In genomic region chr13:60685216-60685615, GRCm38 (mm10) we compare ENCODE assay signal across 9 mouse cellular contexts.
DNase-seq lines count a peak whose midpoint lies in the region; ATAC-seq and TF ChIP-seq lines count a peak whose summit lies in the region.
"Had no signal": no experiment of that assay in that cellular context is flagged by ENCODE, and none has a peak within 500 bp of the region (broad histone marks: within the 10 kb centered on the region; RNA-seq: fewer than 3 reads in every experiment).

No protein-coding gene starts in this region.

- H3K4me2 ChIP-seq in intestine, embryonic 14.5 days (ENCODE audit: low read length) = no peak overlapping the region
- H3K4me2 ChIP-seq in intestine, postnatal 0 days (replicated peaks; ENCODE audit: low read depth) = no peak overlapping the region
- H3K4me2 ChIP-seq in forebrain, embryonic 13.5 days = no peak overlapping the region
- H3K4me2 ChIP-seq in hindbrain, embryonic 15.5 days = no peak overlapping the region
- no peak overlapping the region for H3K4me2 ChIP-seq in neural tube, embryonic 15.5 days
- H3K4me2 ChIP-seq: embryonic facial prominence, embryonic 12.5 days had no signal

- no peaks in the 10 kb centered on the region for H3K36me3 ChIP-seq in intestine, embryonic 14.5 days (ENCODE audit: control insufficient read depth, insufficient read depth, low read length)
- H3K36me3 ChIP-seq in intestine, postnatal 0 days (ENCODE audit: control insufficient read depth, insufficient read depth) = no peaks in the 10 kb centered on the region
- no peaks in the 10 kb centered on the region for H3K36me3 ChIP-seq in forebrain, embryonic 13.5 days (ENCODE audit: poor library complexity, severe bottlenecking)
- H3K36me3 ChIP-seq in hindbrain, embryonic 15.5 days = no peaks in the 10 kb centered on the region
- H3K36me3 ChIP-seq in neural tube, embryonic 15.5 days = no peaks in the 10 kb centered on the region
- H3K36me3 ChIP-seq: embryonic facial prominence, embryonic 12.5 days had no signal

- DNase-seq in intestine, embryonic 14.5 days (ENCODE audit: low spot score) = no peak
- DNase-seq in NIH3T3 (ENCODE audit: low read depth) = peak; percentile 3
- no peak for DNase-seq in natural killer cell, adult 2 months (ENCODE audit: low spot score in 2 of 2)
- DNase-seq in ovary, postnatal 10 days (ENCODE audit: low spot score) = no peak

- H3K27ac ChIP-seq in intestine, embryonic 14.5 days (ENCODE audit: low read depth) = peak overlapping the region; percentile 43; the same call in 1 of the 2 replicates
- H3K27ac ChIP-seq in intestine, postnatal 0 days (ENCODE audit: low read depth, low read length) = no peak overlapping the region
- peak overlapping the region; percentile 73 for H3K27ac ChIP-seq in forebrain, embryonic 13.5 days
- H3K27ac ChIP-seq in hindbrain, embryonic 15.5 days (replicated peaks) = peak overlapping the region; percentile 66
- peak overlapping the region; percentile 60 for H3K27ac ChIP-seq in neural tube, embryonic 15.5 days (replicated peaks)
- H3K27ac ChIP-seq: embryonic facial prominence, embryonic 12.5 days had no signal

- H3K9ac ChIP-seq in intestine, embryonic 14.5 days (ENCODE audit: low read length) = no peak overlapping the region
- no peak overlapping the region for H3K9ac ChIP-seq in intestine, postnatal 0 days (ENCODE audit: low read depth, low read length)
- H3K9ac ChIP-seq in forebrain, embryonic 13.5 days = 0 out of 2 replicates have a peak overlapping the region, but pooled peaks have one; percentile 10
- no peak overlapping the region for H3K9ac ChIP-seq in hindbrain, embryonic 15.5 days
- no peak overlapping the region for H3K9ac ChIP-seq in neural tube, embryonic 15.5 days (replicated peaks)
- H3K9ac ChIP-seq: embryonic facial prominence, embryonic 12.5 days had no signal

- H3K9me3 ChIP-seq in intestine, embryonic 14.5 days (ENCODE audit: control insufficient read depth, low read length) = no peaks in the 10 kb centered on the region
- no peaks in the 10 kb centered on the region for H3K9me3 ChIP-seq in intestine, postnatal 0 days (ENCODE audit: control insufficient read depth)
- H3K9me3 ChIP-seq in forebrain, embryonic 13.5 days (replicated peaks) = no peaks in the 10 kb centered on the region
- no peaks in the 10 kb centered on the region for H3K9me3 ChIP-seq in hindbrain, embryonic 15.5 days
- no peaks in the 10 kb centered on the region for H3K9me3 ChIP-seq in neural tube, embryonic 15.5 days (replicated peaks)
- H3K9me3 ChIP-seq: embryonic facial prominence, embryonic 12.5 days had no signal

- 80% methylated on average over 6 of the region's 6 CpGs for WGBS in intestine, embryonic 14.5 days
- WGBS in intestine, postnatal 0 days = 77% methylated on average over 6 of the region's 6 CpGs
- WGBS in forebrain, embryonic 13.5 days = 53% methylated on average over 6 of the region's 6 CpGs
- WGBS in hindbrain, embryonic 15.5 days = 57% methylated on average over 6 of the region's 6 CpGs
- 65% methylated on average over 6 of the region's 6 CpGs for WGBS in neural tube, embryonic 15.5 days

- H3K27me3 ChIP-seq in intestine, embryonic 14.5 days (replicated peaks; ENCODE audit: control insufficient read depth, insufficient read depth, low read length) = no peaks in the 10 kb centered on the region
- H3K27me3 ChIP-seq in intestine, postnatal 0 days (replicated peaks; ENCODE audit: control insufficient read depth, insufficient read depth, low read length) = no peaks in the 10 kb centered on the region
- no peaks in the 10 kb centered on the region for H3K27me3 ChIP-seq in forebrain, embryonic 13.5 days
- no peaks in the 10 kb centered on the region for H3K27me3 ChIP-seq in hindbrain, embryonic 15.5 days
- no peaks in the 10 kb centered on the region for H3K27me3 ChIP-seq in neural tube, embryonic 15.5 days (replicated peaks)
- H3K27me3 ChIP-seq: embryonic facial prominence, embryonic 12.5 days had no signal

- no peak for TF ChIP-seq CTCF in intestine, postnatal 0 days (IDR thresholded peaks at IDR 0.05; ENCODE audit: low read depth)

- peaks cover 43% of the 10 kb centered on the region for H3K4me1 ChIP-seq in intestine, embryonic 14.5 days (replicated peaks; ENCODE audit: control insufficient read depth, insufficient read depth, low read length)
- H3K4me1 ChIP-seq in intestine, postnatal 0 days (replicated peaks; ENCODE audit: control insufficient read depth, insufficient read depth, low read length) = peaks cover 9% of the 10 kb centered on the region; the same call in 1 of the 2 replicates
- H3K4me1 ChIP-seq in forebrain, embryonic 13.5 days = peaks cover 67% of the 10 kb centered on the region
- H3K4me1 ChIP-seq in hindbrain, embryonic 15.5 days (replicated peaks) = peaks cover 59% of the 10 kb centered on the region
- H3K4me1 ChIP-seq in neural tube, embryonic 15.5 days = peaks cover 48% of the 10 kb centered on the region

- ATAC-seq in intestine, embryonic 14.5 days (replicated peaks; ENCODE audit: low FRiP score, low TSS enrichment, low read depth) = no peak
- ATAC-seq in intestine, postnatal 0 days = no peak
- peak; percentile 17; the same call in 1 of the 2 replicates for ATAC-seq in forebrain, embryonic 13.5 days
- ATAC-seq in hindbrain, embryonic 15.5 days (ENCODE audit: low FRiP score, low read depth) = no peak
- ATAC-seq in neural tube, embryonic 15.5 days (ENCODE audit: low FRiP score) = no peak

- H3K4me3 ChIP-seq in intestine, embryonic 14.5 days (ENCODE audit: low read depth, low read length) = no peak overlapping the region
- no peak overlapping the region for H3K4me3 ChIP-seq in intestine, postnatal 0 days (ENCODE audit: low read depth, low read length)
- H3K4me3 ChIP-seq in forebrain, embryonic 13.5 days = no peak overlapping the region
- no peak overlapping the region for H3K4me3 ChIP-seq in hindbrain, embryonic 15.5 days
- no peak overlapping the region for H3K4me3 ChIP-seq in neural tube, embryonic 15.5 days (replicated peaks)
- H3K4me3 ChIP-seq: embryonic facial prominence, embryonic 12.5 days had no signal
